In genomic region chr10:20285994-20286836, GRCm38 (mm10) we compare ENCODE assay signal across 8 mouse cellular contexts. TPM values are rescaled to one million over a fixed set of nuclear protein-coding genes. Genes with fewer than 3 reads are reported as not detected.
DNase-seq lines count a peak whose midpoint lies in the region; ATAC-seq and TF ChIP-seq lines count a peak whose summit lies in the region.

No protein-coding gene starts in this region.

- no peaks in the 10 kb centered on the region for H3K36me3 ChIP-seq in embryonic facial prominence, embryonic 11.5 days (replicated peaks; ENCODE audit: control insufficient read depth, insufficient read depth, low read depth, low read length)
- no peaks in the 10 kb centered on the region for H3K36me3 ChIP-seq in hindbrain, embryonic 12.5 days
- H3K36me3 ChIP-seq in midbrain, postnatal 0 days (ENCODE audit: insufficient read depth, low read length) = no peaks in the 10 kb centered on the region
- H3K36me3 ChIP-seq in liver, embryonic 12.5 days = no peaks in the 10 kb centered on the region

- H3K4me3 ChIP-seq in layer of hippocampus, adult 2 months = peak overlapping the region; percentile 21
- H3K4me3 ChIP-seq in embryonic facial prominence, embryonic 11.5 days (ENCODE audit: low read depth, low read length) = no peak overlapping the region
- H3K4me3 ChIP-seq in hindbrain, embryonic 12.5 days = peak overlapping the region; percentile 1; the same call in 1 of the 2 replicates
- no peak overlapping the region for H3K4me3 ChIP-seq in midbrain, postnatal 0 days (ENCODE audit: low read depth, low read length)
- H3K4me3 ChIP-seq in liver, embryonic 12.5 days = no peak overlapping the region

- peak overlapping the region; percentile 34 for H3K9ac ChIP-seq in embryonic facial prominence, embryonic 11.5 days (replicated peaks; ENCODE audit: low read length)
- peak overlapping the region; percentile 51 for H3K9ac ChIP-seq in hindbrain, embryonic 12.5 days
- peak overlapping the region; percentile 33; the same call in 1 of the 2 replicates for H3K9ac ChIP-seq in midbrain, postnatal 0 days (replicated peaks; ENCODE audit: low read length, poor library complexity, severe bottlenecking)
- no peak overlapping the region for H3K9ac ChIP-seq in liver, embryonic 12.5 days

- peaks cover 7% of the 10 kb centered on the region for H3K4me1 ChIP-seq in embryonic facial prominence, embryonic 11.5 days (ENCODE audit: control insufficient read depth, insufficient read depth, low read length)
- H3K4me1 ChIP-seq in hindbrain, embryonic 12.5 days = peaks cover 30% of the 10 kb centered on the region
- peaks cover 16% of the 10 kb centered on the region for H3K4me1 ChIP-seq in midbrain, postnatal 0 days (ENCODE audit: insufficient read depth, low read length)
- H3K4me1 ChIP-seq in liver, embryonic 12.5 days = peaks cover 18% of the 10 kb centered on the region

- peak; percentile 46; the same call in 1 of the 2 replicates for ATAC-seq in embryonic facial prominence, embryonic 11.5 days (replicated peaks; ENCODE audit: insufficient number of reproducible peaks, low FRiP score, low TSS enrichment, low read depth)
- peak; percentile 73 for ATAC-seq in hindbrain, embryonic 12.5 days (ENCODE audit: low FRiP score)
- ATAC-seq in midbrain, postnatal 0 days (ENCODE audit: low FRiP score) = peak; percentile 75
- no peak for ATAC-seq in cerebellum, adult (ENCODE audit: insufficient number of reproducible peaks, low FRiP score, low TSS enrichment)
- ATAC-seq in liver, embryonic 12.5 days = no peak

- H3K27me3 ChIP-seq in embryonic facial prominence, embryonic 11.5 days (ENCODE audit: control insufficient read depth, insufficient read depth, low read length) = no peaks in the 10 kb centered on the region
- no peaks in the 10 kb centered on the region for H3K27me3 ChIP-seq in hindbrain, embryonic 12.5 days
- H3K27me3 ChIP-seq in midbrain, postnatal 0 days (ENCODE audit: insufficient read depth, low read length) = no peaks in the 10 kb centered on the region
- no peaks in the 10 kb centered on the region for H3K27me3 ChIP-seq in liver, embryonic 12.5 days (replicated peaks)

- no peaks in the 10 kb centered on the region for H3K9me3 ChIP-seq in embryonic facial prominence, embryonic 11.5 days (replicated peaks; ENCODE audit: control insufficient read depth, low read length)
- no peaks in the 10 kb centered on the region for H3K9me3 ChIP-seq in hindbrain, embryonic 12.5 days (replicated peaks)
- H3K9me3 ChIP-seq in midbrain, postnatal 0 days (ENCODE audit: low read length) = no peaks in the 10 kb centered on the region
- no peaks in the 10 kb centered on the region for H3K9me3 ChIP-seq in liver, embryonic 12.5 days (replicated peaks)

- peak overlapping the region; percentile 13; the same call in 1 of the 2 replicates for H3K4me2 ChIP-seq in embryonic facial prominence, embryonic 11.5 days (ENCODE audit: low read depth, low read length)
- peak overlapping the region; percentile 36 for H3K4me2 ChIP-seq in hindbrain, embryonic 12.5 days (replicated peaks)
- H3K4me2 ChIP-seq in midbrain, postnatal 0 days (ENCODE audit: low read depth, low read length, poor library complexity, severe bottlenecking) = peak overlapping the region; percentile 24; the same call in 1 of the 2 replicates
- no peak overlapping the region for H3K4me2 ChIP-seq in liver, embryonic 12.5 days

- no peak for TF ChIP-seq CTCF in layer of hippocampus, adult 2 months (conservative IDR thresholded peaks at IDR 0.05)
- TF ChIP-seq CTCF in midbrain, postnatal 0 days (IDR thresholded peaks at IDR 0.05) = no peak

- DNase-seq in layer of hippocampus, adult 2 months (ENCODE audit: low spot score in 2 of 2) = peak; percentile 23
- no peak for DNase-seq in layer of hippocampus, adult 11-12 months (ENCODE audit: low spot score)
- DNase-seq in embryonic facial prominence, embryonic 11.5 days (ENCODE audit: low spot score) = peak; percentile 74
- DNase-seq in midbrain, postnatal 0 days (ENCODE audit: low spot score) = peak; percentile 63
- DNase-seq in testis, postnatal 10 days (ENCODE audit: low spot score) = no peak

- H3K27ac ChIP-seq in layer of hippocampus, adult 2 months = peak overlapping the region; percentile 91
- H3K27ac ChIP-seq in embryonic facial prominence, embryonic 11.5 days (replicated peaks; ENCODE audit: low read depth, low read length) = peak overlapping the region; percentile 35; the same call in 1 of the 2 replicates
- peak overlapping the region; percentile 95 for H3K27ac ChIP-seq in hindbrain, embryonic 12.5 days
- H3K27ac ChIP-seq in midbrain, postnatal 0 days (ENCODE audit: low read depth, low read length) = peak overlapping the region; percentile 75
- H3K27ac ChIP-seq in liver, embryonic 12.5 days = no peak overlapping the region

- WGBS in embryonic facial prominence, embryonic 11.5 days = 34% methylated on average over 15 of the region's 15 CpGs
- WGBS in hindbrain, embryonic 12.5 days = 14% methylated on average over 15 of the region's 15 CpGs
- 10% methylated on average over 15 of the region's 15 CpGs for WGBS in midbrain, postnatal 0 days
- 69% methylated on average over 15 of the region's 15 CpGs for WGBS in liver, embryonic 12.5 days (ENCODE audit: insufficient replicate concordance)

RNA-seq across cellular contexts. Expression of gene Bclaf1, which starts 26.1 kb away (rescaled TPM):
- total RNA-seq in layer of hippocampus, adult 2 months (2021) = 100 to 1,000 TPM; 139 to 143 TPM
- polyA plus RNA-seq in embryonic facial prominence, embryonic 11.5 days (2014; fragmentation: Nextera tagmentation; extraction: Ambion mirVana) = 172 and 184 TPM in 2 replicates
- polyA plus RNA-seq in hindbrain, embryonic 12.5 days (2016; fragmentation: Nextera tagmentation; extraction: Ambion mirVana) = 158 and 163 TPM in 2 replicates
- total RNA-seq in midbrain, postnatal 0 days (2014; rRNA removed) = 91.1 and 137 TPM in 2 replicates
- 84.8 and 101 TPM in 2 replicates for polyA plus RNA-seq in midbrain, postnatal 0 days (2015; fragmentation: Nextera tagmentation; extraction: Ambion mirVana)
- polyA plus RNA-seq in liver, embryonic 12.5 days (2016; fragmentation: Nextera tagmentation; extraction: Ambion mirVana) = 79.3 and 80.4 TPM in 2 replicates

Comparison
In these comparisons a context has a peak if more than half of its experiments do, and no peak if none do; other contexts are left out.
1. DNase-seq: peak in layer of hippocampus, adult 2 months (2 of 2), embryonic facial prominence, embryonic 11.5 days (single experiment) and midbrain, postnatal 0 days (single experiment); none in layer of hippocampus, adult 11-12 months (single experiment) and testis, postnatal 10 days (single experiment).
2. H3K4me3 ChIP-seq: peak in layer of hippocampus, adult 2 months (single experiment) and hindbrain, embryonic 12.5 days (single experiment); none in embryonic facial prominence, embryonic 11.5 days (single experiment), midbrain, postnatal 0 days (single experiment) and liver, embryonic 12.5 days (single experiment).
3. ATAC-seq: peak in embryonic facial prominence, embryonic 11.5 days (single experiment), hindbrain, embryonic 12.5 days (single experiment) and midbrain, postnatal 0 days (single experiment); none in cerebellum, adult (single experiment) and liver, embryonic 12.5 days (single experiment).